Mouse (Mus musculus) forebrain, embryonic 11.5 days (tissue): Measurements from ENCODE around the gene Btbd6. TPM values are rescaled to one million over a fixed set of nuclear protein-coding genes. Genes with fewer than 3 reads are reported as not detected.

Experiments used
- polyA plus RNA-seq: library from polyadenylated mRNA; unstranded; fragments of >200 nt; fragmentation: Nextera tagmentation; extraction: Ambion mirVana; gene quantifications from 2 replicates; pipeline ENCODE4 v1.2.1, GENCODE M21; 2014

Btbd6 gene
- polyA plus RNA-seq, 1 experiment from 2014 or later, result 26.7 TPM

Other genes with a start within 250 kb of the Btbd6 start
- 3.7 and 4.1 TPM in 2 replicates for gene Pld4, start 215.8 kb upstream of the Btbd6 start, polyA plus RNA-seq
- gene Ahnak2, start 173.8 kb upstream of the Btbd6 start, polyA plus RNA-seq, result 0.08 and 0.16 TPM in 2 replicates
- gene Clba1, start 167.5 kb upstream of the Btbd6 start, polyA plus RNA-seq, result 12.5 and 15.3 TPM in 2 replicates
- 170 and 180 TPM in 2 replicates for gene Cdca4, start 147.1 kb upstream of the Btbd6 start, polyA plus RNA-seq
- gene Gpr132, start 108.3 kb upstream of the Btbd6 start, polyA plus RNA-seq, result not detected in 2 replicates
- 3.2 and 4.3 TPM in 2 replicates for gene Jag2, start 46.7 kb upstream of the Btbd6 start, polyA plus RNA-seq
- gene Nudt14, start 34.4 kb upstream of the Btbd6 start, polyA plus RNA-seq, result 57.6 and 59.2 TPM in 2 replicates
- gene Brf1, start 24.2 kb downstream of the Btbd6 start, polyA plus RNA-seq, result 67.3 and 70.8 TPM in 2 replicates
- 24.7 and 25.6 TPM in 2 replicates for gene Pacs2, start 38.0 kb downstream of the Btbd6 start, polyA plus RNA-seq
- gene Tex22, start 98.0 kb downstream of the Btbd6 start, polyA plus RNA-seq, result not detected in 2 replicates
- gene Mta1, start 121.8 kb downstream of the Btbd6 start, polyA plus RNA-seq, result 25.3 and 27.7 TPM in 2 replicates
- gene Crip2, start 163.8 kb downstream of the Btbd6 start, polyA plus RNA-seq, result 186 and 217 TPM in 2 replicates
- 61.3 and 66.5 TPM in 2 replicates for gene Crip1, start 169.8 kb downstream of the Btbd6 start, polyA plus RNA-seq
- gene Tedc1, start 179.9 kb downstream of the Btbd6 start, polyA plus RNA-seq, result 57.2 and 58.2 TPM in 2 replicates
- 17.0 and 20.3 TPM in 2 replicates for gene Tmem121, start 209.4 kb downstream of the Btbd6 start, polyA plus RNA-seq